Mouse (Mus musculus): ENCODE data around the gene Ms4a18. TPM values are rescaled to one million over a fixed set of nuclear protein-coding genes. Genes with fewer than 3 reads are reported as not detected.
"Not testable (repeated sequence)": the region's sequence is repeated elsewhere in the genome, so short reads cannot be mapped to it uniquely, and the experiment has no call there.

The Ms4a18 gene
- polyA plus RNA-seq (2016; fragmentation: Nextera tagmentation; extraction: Ambion mirVana) = not detected in 2 replicates

- Histone ChIP-seq H3K36me3 (no peaks in the 10 kb centered on the region), H3K27me3 (0 out of 2 replicates have a peak, but pooled peaks cover 5% of the 10 kb centered on the region), H3K27ac (no peak within 1 kb of the TSS), H3K4me1 (replicated peaks) (no peaks in the 10 kb centered on the region), H3K9ac (replicated peaks) (no peak within 1 kb of the TSS), H3K4me2 (no peak within 1 kb of the TSS), H3K4me3 (replicated peaks) (no peak within 1 kb of the TSS), H3K9me3 (no peaks in the 10 kb centered on the region)
- no peak for ATAC-seq (ENCODE audit: insufficient number of reproducible peaks, insufficient read depth, low FRiP score, low TSS enrichment, low read depth)
- WGBS = 88% methylated on average over 3 of the region's 3 CpGs
Measured at GRCm38 (mm10) chr19:11017891-11018290, at the start of gene Ms4a18. Ms4a18 (minus strand) TSS chr19:11018031.

- no peaks in the 10 kb centered on the region for H3K4me1 ChIP-seq (replicated peaks)
- H3K27me3 ChIP-seq = no peaks in the 10 kb centered on the region
- no peak overlapping the region for H3K4me3 ChIP-seq (replicated peaks)
- no peaks in the 10 kb centered on the region for H3K36me3 ChIP-seq
- no peak overlapping the region for H3K4me2 ChIP-seq
- ATAC-seq (ENCODE audit: insufficient number of reproducible peaks, insufficient read depth, low FRiP score, low TSS enrichment, low read depth) = no peak
- no peaks in the 10 kb centered on the region; the same call in 1 of the 2 replicates for H3K9me3 ChIP-seq
- no peak overlapping the region for H3K9ac ChIP-seq (replicated peaks)
- H3K27ac ChIP-seq = no peak overlapping the region
- 81% methylated on average over 2 of the region's 2 CpGs for WGBS
Measured at GRCm38 (mm10) chr19:11065202-11065875, 47.5 kb upstream of the Ms4a18 start.

GRCm38 (mm10) chr19:11060900-11061299 is 43.1 kb upstream of the Ms4a18 start:
- Histone ChIP-seq H3K27me3 (no peaks in the 10 kb centered on the region), H3K36me3 (no peaks in the 10 kb centered on the region), H3K27ac (no peak overlapping the region), H3K4me3 (replicated peaks) (no peak overlapping the region), H3K9me3 (no peaks in the 10 kb centered on the region; the same call in 1 of the 2 replicates), H3K4me2 (no peak overlapping the region), H3K4me1 (replicated peaks) (no peaks in the 10 kb centered on the region), H3K9ac (replicated peaks) (no peak overlapping the region)
- WGBS = 79% methylated on average over 1 of the region's 1 CpGs
- ATAC-seq (ENCODE audit: insufficient number of reproducible peaks, insufficient read depth, low FRiP score, low TSS enrichment, low read depth) = no peak

- ATAC-seq (ENCODE audit: insufficient number of reproducible peaks, insufficient read depth, low FRiP score, low TSS enrichment, low read depth) = no peak
- Histone ChIP-seq H3K4me2 (no peak overlapping the region), H3K9ac (replicated peaks) (no peak overlapping the region), H3K4me3 (replicated peaks) (no peak overlapping the region), H3K4me1 (replicated peaks) (no peaks in the 10 kb centered on the region), H3K27ac (no peak overlapping the region), H3K9me3 (no peaks in the 10 kb centered on the region; the same call in 1 of the 2 replicates), H3K27me3 (no peaks in the 10 kb centered on the region), H3K36me3 (no peaks in the 10 kb centered on the region)
Measured at GRCm38 (mm10) chr19:11059967-11060366, 42.1 kb upstream of the Ms4a18 start.

GRCm38 (mm10) chr19:11055700-11056099 is 37.9 kb upstream of the Ms4a18 start:
- H3K9ac ChIP-seq (replicated peaks); ATAC-seq (ENCODE audit: insufficient number of reproducible peaks, insufficient read depth, low FRiP score, low TSS enrichment, low read depth): not testable (repeated sequence)
- 92% methylated on average over 1 of the region's 1 CpGs for WGBS

GRCm38 (mm10) chr19:11053277-11053676 is 35.4 kb upstream of the Ms4a18 start:
- H3K36me3 ChIP-seq = no peaks in the 10 kb centered on the region
- H3K27ac ChIP-seq = no peak overlapping the region
- H3K9ac ChIP-seq (replicated peaks) = no peak overlapping the region
- H3K4me1 ChIP-seq (replicated peaks) = no peaks in the 10 kb centered on the region
- no peaks in the 10 kb centered on the region for H3K27me3 ChIP-seq
- H3K4me3 ChIP-seq (replicated peaks) = no peak overlapping the region
- ATAC-seq (ENCODE audit: insufficient number of reproducible peaks, insufficient read depth, low FRiP score, low TSS enrichment, low read depth) = no peak
- no peaks in the 10 kb centered on the region for H3K9me3 ChIP-seq
- WGBS = 65% methylated on average over 3 of the region's 3 CpGs
- no peak overlapping the region for H3K4me2 ChIP-seq

More at GRCm38 (mm10) chr19:11055700-11056099, 37.9 kb upstream of the Ms4a18 start:
- H3K4me2 ChIP-seq; H3K4me1 ChIP-seq (replicated peaks); H3K27me3 ChIP-seq; H3K4me3 ChIP-seq (replicated peaks); H3K36me3 ChIP-seq; H3K27ac ChIP-seq; H3K9me3 ChIP-seq: not testable (repeated sequence)

GRCm38 (mm10) chr19:11052877-11053276 is 35.0 kb upstream of the Ms4a18 start:
- no peak overlapping the region for H3K4me3 ChIP-seq (replicated peaks)
- H3K4me2 ChIP-seq = no peak overlapping the region
- H3K27me3 ChIP-seq = no peaks in the 10 kb centered on the region
- WGBS = 50% methylated on average over 5 of the region's 5 CpGs
- H3K4me1 ChIP-seq (replicated peaks) = no peaks in the 10 kb centered on the region
- no peak for ATAC-seq (ENCODE audit: insufficient number of reproducible peaks, insufficient read depth, low FRiP score, low TSS enrichment, low read depth)
- no peaks in the 10 kb centered on the region for H3K36me3 ChIP-seq
- H3K9ac ChIP-seq (replicated peaks) = no peak overlapping the region
- no peaks in the 10 kb centered on the region for H3K9me3 ChIP-seq
- no peak overlapping the region for H3K27ac ChIP-seq

GRCm38 (mm10) chr19:11050286-11050685 is 32.5 kb upstream of the Ms4a18 start:
- no peaks in the 10 kb centered on the region for H3K27me3 ChIP-seq
- H3K9ac ChIP-seq (replicated peaks) = no peak overlapping the region
- H3K9me3 ChIP-seq = no peaks in the 10 kb centered on the region
- no peaks in the 10 kb centered on the region for H3K36me3 ChIP-seq
- H3K27ac ChIP-seq = no peak overlapping the region
- H3K4me3 ChIP-seq (replicated peaks) = no peak overlapping the region
- H3K4me1 ChIP-seq (replicated peaks) = no peaks in the 10 kb centered on the region
- no peak for ATAC-seq (ENCODE audit: insufficient number of reproducible peaks, insufficient read depth, low FRiP score, low TSS enrichment, low read depth)
- 64% methylated on average over 2 of the region's 2 CpGs for WGBS
- H3K4me2 ChIP-seq = no peak overlapping the region

GRCm38 (mm10) chr19:11049426-11049825 is 31.6 kb upstream of the Ms4a18 start:
- H3K4me1 ChIP-seq (replicated peaks) = no peaks in the 10 kb centered on the region; the same call in 1 of the 2 replicates
- no peaks in the 10 kb centered on the region for H3K27me3 ChIP-seq
- H3K4me2 ChIP-seq = no peak overlapping the region
- no peak overlapping the region for H3K4me3 ChIP-seq (replicated peaks)
- no peak overlapping the region for H3K9ac ChIP-seq (replicated peaks)
- H3K27ac ChIP-seq = no peak overlapping the region
- no peak for ATAC-seq (ENCODE audit: insufficient number of reproducible peaks, insufficient read depth, low FRiP score, low TSS enrichment, low read depth)
- no peaks in the 10 kb centered on the region for H3K36me3 ChIP-seq
- H3K9me3 ChIP-seq = no peaks in the 10 kb centered on the region

GRCm38 (mm10) chr19:11048503-11048902 is 30.7 kb upstream of the Ms4a18 start:
- H3K36me3 ChIP-seq = no peaks in the 10 kb centered on the region
- 82% methylated on average over 1 of the region's 1 CpGs for WGBS
- ATAC-seq (ENCODE audit: insufficient number of reproducible peaks, insufficient read depth, low FRiP score, low TSS enrichment, low read depth) = no peak

GRCm38 (mm10) chr19:11048009-11048408 is 30.2 kb upstream of the Ms4a18 start:
- H3K4me3 ChIP-seq (replicated peaks) = no peak overlapping the region
- no peaks in the 10 kb centered on the region for H3K36me3 ChIP-seq
- no peak overlapping the region for H3K27ac ChIP-seq
- no peaks in the 10 kb centered on the region for H3K27me3 ChIP-seq
- no peak for ATAC-seq (ENCODE audit: insufficient number of reproducible peaks, insufficient read depth, low FRiP score, low TSS enrichment, low read depth)
- no peak overlapping the region for H3K9ac ChIP-seq (replicated peaks)
- no peaks in the 10 kb centered on the region for H3K9me3 ChIP-seq
- H3K4me1 ChIP-seq (replicated peaks) = no peaks in the 10 kb centered on the region; the same call in 1 of the 2 replicates
- WGBS = 78% methylated on average over 6 of the region's 6 CpGs
- no peak overlapping the region for H3K4me2 ChIP-seq

More at GRCm38 (mm10) chr19:11048503-11048902, 30.7 kb upstream of the Ms4a18 start:
- H3K4me1 ChIP-seq (replicated peaks) = no peaks in the 10 kb centered on the region; the same call in 1 of the 2 replicates
- no peak overlapping the region for H3K4me2 ChIP-seq
- H3K4me3 ChIP-seq (replicated peaks) = no peak overlapping the region
- H3K27ac ChIP-seq = no peak overlapping the region
- H3K9me3 ChIP-seq = no peaks in the 10 kb centered on the region
- no peaks in the 10 kb centered on the region for H3K27me3 ChIP-seq
- H3K9ac ChIP-seq (replicated peaks) = no peak overlapping the region
